34 mouse cellular contexts compared by ENCODE assay signal in genomic region chr8:45202476-45202875, GRCm38 (mm10). TPM values are rescaled to one million over a fixed set of nuclear protein-coding genes. Genes with fewer than 3 reads are reported as not detected.
DNase-seq lines count a peak whose midpoint lies in the region; ATAC-seq and TF ChIP-seq lines count a peak whose summit lies in the region.
"Had no signal": no experiment of that assay in that cellular context is flagged by ENCODE, and none has a peak within 500 bp of the region (broad histone marks: within the 10 kb centered on the region; RNA-seq: fewer than 3 reads in every experiment).

No protein-coding gene starts in this region.

- no peak overlapping the region for H3K4me2 ChIP-seq in forebrain, embryonic 14.5 days (ENCODE audit: low read length)
- H3K4me2 ChIP-seq in forebrain, embryonic 11.5 days (ENCODE audit: low read depth, low read length, severe bottlenecking) = no peak overlapping the region
- H3K4me2 ChIP-seq in lung, embryonic 14.5 days = no peak overlapping the region
- H3K4me2 ChIP-seq in hindbrain, embryonic 15.5 days = no peak overlapping the region
- H3K4me2 ChIP-seq: heart, embryonic 15.5 days; liver, embryonic 13.5 days; lung, embryonic 15.5 days had no signal

- no peaks in the 10 kb centered on the region for H3K36me3 ChIP-seq in forebrain, embryonic 14.5 days (ENCODE audit: control insufficient read depth, insufficient read depth, low read length)
- H3K36me3 ChIP-seq in forebrain, embryonic 11.5 days (ENCODE audit: control insufficient read depth, insufficient read depth, low read length) = no peaks in the 10 kb centered on the region
- no peaks in the 10 kb centered on the region for H3K36me3 ChIP-seq in lung, embryonic 14.5 days (ENCODE audit: insufficient read depth)
- H3K36me3 ChIP-seq in hindbrain, embryonic 15.5 days = no peaks in the 10 kb centered on the region
- H3K36me3 ChIP-seq: heart, embryonic 15.5 days; liver, embryonic 13.5 days; lung, embryonic 15.5 days had no signal

- TF ChIP-seq CTCF in lung, embryonic 14.5 days (IDR thresholded peaks at IDR 0.05; ENCODE audit: low read depth) = no peak

- WGBS in forebrain, embryonic 14.5 days = 13% methylated on average over 6 of the region's 6 CpGs
- WGBS in forebrain, embryonic 11.5 days = 51% methylated on average over 6 of the region's 6 CpGs
- WGBS in lung, embryonic 14.5 days = 57% methylated on average over 6 of the region's 6 CpGs
- 50% methylated on average over 6 of the region's 6 CpGs for WGBS in hindbrain, embryonic 15.5 days

- H3K4me1 ChIP-seq in forebrain, embryonic 14.5 days (ENCODE audit: control insufficient read depth, insufficient read depth, low read length) = peaks cover 4% of the 10 kb centered on the region; the same call in 1 of the 2 replicates
- no peaks in the 10 kb centered on the region for H3K4me1 ChIP-seq in forebrain, embryonic 11.5 days (replicated peaks; ENCODE audit: control insufficient read depth, insufficient read depth, low read length)
- H3K4me1 ChIP-seq in lung, embryonic 14.5 days (ENCODE audit: insufficient read depth) = no peaks in the 10 kb centered on the region
- 0 out of 2 replicates have a peak, but pooled peaks cover 4% of the 10 kb centered on the region for H3K4me1 ChIP-seq in hindbrain, embryonic 15.5 days (replicated peaks)
- H3K4me1 ChIP-seq: liver, embryonic 13.5 days; lung, embryonic 15.5 days had no signal

- H3K9me3 ChIP-seq in forebrain, embryonic 14.5 days (replicated peaks; ENCODE audit: control insufficient read depth, low read length) = no peaks in the 10 kb centered on the region
- no peaks in the 10 kb centered on the region for H3K9me3 ChIP-seq in forebrain, embryonic 11.5 days (ENCODE audit: control insufficient read depth, low read length)
- H3K9me3 ChIP-seq in lung, embryonic 14.5 days (ENCODE audit: low read depth, low read length) = no peaks in the 10 kb centered on the region
- no peaks in the 10 kb centered on the region for H3K9me3 ChIP-seq in hindbrain, embryonic 15.5 days
- H3K9me3 ChIP-seq: heart, embryonic 15.5 days; liver, embryonic 13.5 days; lung, embryonic 15.5 days had no signal

- H3K9ac ChIP-seq in forebrain, embryonic 14.5 days (ENCODE audit: low read length) = no peak overlapping the region
- H3K9ac ChIP-seq in forebrain, embryonic 11.5 days (ENCODE audit: low read length) = no peak overlapping the region
- H3K9ac ChIP-seq in lung, embryonic 14.5 days = no peak overlapping the region
- no peak overlapping the region for H3K9ac ChIP-seq in hindbrain, embryonic 15.5 days
- H3K9ac ChIP-seq: heart, embryonic 15.5 days; liver, embryonic 13.5 days; lung, embryonic 15.5 days had no signal

- DNase-seq in forebrain, embryonic 14.5 days (ENCODE audit: low spot score) = peak; percentile 54
- no peak for DNase-seq in forebrain, embryonic 11.5 days (ENCODE audit: low spot score)
- DNase-seq in lung, embryonic 14.5 days = peak; percentile 4
- no peak for DNase-seq in lung, adult 18-20 months
- DNase-seq in Muller cell, postnatal 12 days (ENCODE audit: inconsistent ontology term) = peak; percentile 30
- DNase-seq in heart, postnatal 25 days (ENCODE audit: low spot score) = no peak
- DNase-seq: adrenal gland, postnatal 25 days; cerebellum, adult 11 months; cerebellum, adult 9-11 months; gastrocnemius, adult 2 months; layer of hippocampus, adult 9-11 months; liver, embryonic 13.5 days; thymus, adult 18-20 months; thymus, postnatal 4 days had no signal

- H3K27ac ChIP-seq in forebrain, embryonic 14.5 days (ENCODE audit: low read depth, low read length) = no peak overlapping the region
- H3K27ac ChIP-seq in forebrain, embryonic 11.5 days (ENCODE audit: low read depth, low read length) = no peak overlapping the region
- no peak overlapping the region for H3K27ac ChIP-seq in lung, embryonic 14.5 days (ENCODE audit: low read depth)
- H3K27ac ChIP-seq in hindbrain, embryonic 15.5 days (replicated peaks) = no peak overlapping the region
- H3K27ac ChIP-seq: gastrocnemius, adult 2 months; heart, embryonic 15.5 days; liver, embryonic 13.5 days; lung, embryonic 15.5 days; macrophage had no signal

- intact Hi-C loops in heart, postnatal 25 days (cut with DNase I) = no loop called here

- peak; percentile 48 for ATAC-seq in forebrain, embryonic 14.5 days
- ATAC-seq in forebrain, embryonic 11.5 days (replicated peaks; ENCODE audit: low FRiP score) = no peak
- no peak for ATAC-seq in lung, embryonic 14.5 days (ENCODE audit: insufficient read depth)
- ATAC-seq in hindbrain, embryonic 15.5 days (ENCODE audit: low FRiP score, low read depth) = peak; percentile 69; the same call in 1 of the 2 replicates
- ATAC-seq in inflammation-experienced regulatory T-cells, adult 6 months = no peak
- ATAC-seq: CD4-positive, CD25-positive, alpha-beta regulatory T cell, adult 4 months; intestine, postnatal 0 days had no signal

- no peak overlapping the region for H3K4me3 ChIP-seq in forebrain, embryonic 14.5 days (ENCODE audit: low read depth, low read length)
- H3K4me3 ChIP-seq in forebrain, embryonic 11.5 days (ENCODE audit: low read depth, low read length) = no peak overlapping the region
- H3K4me3 ChIP-seq in lung, embryonic 14.5 days (ENCODE audit: low read depth, low read length) = no peak overlapping the region
- H3K4me3 ChIP-seq in hindbrain, embryonic 15.5 days = no peak overlapping the region
- H3K4me3 ChIP-seq: erythroblast, embryonic 14.5 days; gastrocnemius, adult 2 months; heart, embryonic 15.5 days; liver, embryonic 13.5 days; lung, embryonic 15.5 days had no signal

- H3K27me3 ChIP-seq in forebrain, embryonic 14.5 days (replicated peaks; ENCODE audit: control insufficient read depth, insufficient read depth, low read length) = no peaks in the 10 kb centered on the region
- no peaks in the 10 kb centered on the region for H3K27me3 ChIP-seq in forebrain, embryonic 11.5 days (ENCODE audit: control insufficient read depth, insufficient read depth, low read length)
- H3K27me3 ChIP-seq in lung, embryonic 14.5 days (ENCODE audit: insufficient read depth, low read length) = no peaks in the 10 kb centered on the region
- no peaks in the 10 kb centered on the region for H3K27me3 ChIP-seq in hindbrain, embryonic 15.5 days
- H3K27me3 ChIP-seq: heart, embryonic 15.5 days; liver, embryonic 13.5 days; lung, embryonic 15.5 days had no signal

RNA-seq across cellular contexts. Expression of gene F11, which starts 59.4 kb away (rescaled TPM):
- polyA plus RNA-seq in forebrain, embryonic 14.5 days (2014; fragmentation: Nextera tagmentation; extraction: Ambion mirVana) = not detected in 2 replicates
- polyA plus RNA-seq in forebrain, embryonic 11.5 days (2014; fragmentation: Nextera tagmentation; extraction: Ambion mirVana) = not detected in 2 replicates
- not detected in 2 replicates for polyA plus RNA-seq in lung, embryonic 14.5 days (2014; fragmentation: Nextera tagmentation; extraction: Ambion mirVana)
- not detected in 2 replicates for polyA plus RNA-seq in hindbrain, embryonic 15.5 days (2015; fragmentation: Nextera tagmentation; extraction: Ambion mirVana)
- total RNA-seq in heart, postnatal 25 days (2021) = not detected
- polyA plus RNA-seq in inflammation-experienced regulatory T-cells, adult 6 months (2017; shearing (Covaris generic)) = not detected
- total RNA-seq: adrenal gland, postnatal 25 days; common myeloid progenitor, adult 5-6 weeks; gastrocnemius, adult 2 months; hematopoietic stem cell, adult 5-6 weeks; left cerebral cortex, adult 18-20 months; left cerebral cortex, postnatal 36 days; monocyte, adult 5-6 weeks had no signal
- polyA plus RNA-seq: CD4-positive, CD25-positive, alpha-beta regulatory T cell, adult 4 months; embryonic facial prominence, embryonic 11.5 days; frontal cortex, adult 2 months; gonadal fat pad, adult 2 months; heart, embryonic 15.5 days; intestine, postnatal 0 days; large intestine, adult 2 months; limb, embryonic 14.5 days; lung, embryonic 15.5 days; macrophage; neural tube, embryonic 11.5 days; small intestine, adult 2 months had no signal

Comparison
In these comparisons a context has a peak if more than half of its experiments do, and no peak if none do; other contexts are left out.
1. ATAC-seq: peak in forebrain, embryonic 14.5 days (single experiment) and hindbrain, embryonic 15.5 days (single experiment); none in forebrain, embryonic 11.5 days (single experiment), lung, embryonic 14.5 days (single experiment) and inflammation-experienced regulatory T-cells, adult 6 months (single experiment).
2. DNase-seq: peak in forebrain, embryonic 14.5 days (single experiment), lung, embryonic 14.5 days (single experiment) and Muller cell, postnatal 12 days (single experiment); none in forebrain, embryonic 11.5 days (single experiment), lung, adult 18-20 months (0 of 2) and heart, postnatal 25 days (single experiment).